In genomic region chr10:24312191-24312611, GRCm38 (mm10) we compare ENCODE assay signal across 8 mouse cellular contexts.
A peak's percentile ranks its signal among the peaks of the same experiment; 100 is the strongest.
DNase-seq lines count a peak whose midpoint lies in the region; ATAC-seq lines count a peak whose summit lies in the region.

No protein-coding gene starts in this region.

- peak overlapping the region; percentile 13; the same call in 1 of the 2 replicates for H3K4me2 ChIP-seq in midbrain, embryonic 14.5 days (ENCODE audit: low read length)

- H3K27me3 ChIP-seq in limb, embryonic 10.5 days (ENCODE audit: low read depth, poor library complexity, severe bottlenecking) = no peaks in the 10 kb centered on the region
- H3K27me3 ChIP-seq in midbrain, embryonic 14.5 days (ENCODE audit: control insufficient read depth, insufficient read depth, low read length) = no peaks in the 10 kb centered on the region

- H3K36me3 ChIP-seq in limb, embryonic 10.5 days = no peaks in the 10 kb centered on the region
- H3K36me3 ChIP-seq in midbrain, embryonic 14.5 days (ENCODE audit: control insufficient read depth, insufficient read depth, low read length) = no peaks in the 10 kb centered on the region

- no peak for ATAC-seq in midbrain, embryonic 14.5 days (ENCODE audit: low FRiP score, low TSS enrichment)

- WGBS in limb, embryonic 10.5 days = under 1% methylated on average over 9 of the region's 9 CpGs
- WGBS in midbrain, embryonic 14.5 days = 1% methylated on average over 9 of the region's 9 CpGs

- H3K4me1 ChIP-seq in limb, embryonic 10.5 days = no peaks in the 10 kb centered on the region
- H3K4me1 ChIP-seq in midbrain, embryonic 14.5 days (ENCODE audit: control insufficient read depth, insufficient read depth, low read length) = no peaks in the 10 kb centered on the region

- DNase-seq in spleen, adult 18-20 months = peak; percentile 9 to 48
- no peak for DNase-seq in spleen, adult 12 weeks (ENCODE audit: low spot score)
- DNase-seq in embryo, embryonic 10.5 days (ENCODE audit: low spot score) = peak; percentile 91
- DNase-seq in heart, adult 11 months = peak; percentile 93
- DNase-seq in kidney, adult 11 months = peak; percentile 73
- DNase-seq in limb, embryonic 10.5 days (ENCODE audit: low spot score) = peak; percentile 67
- DNase-seq in midbrain, embryonic 14.5 days = peak; percentile 87
- peak; percentile 12 to 69 for DNase-seq in spleen, postnatal 10 days (ENCODE audit: low spot score in 2 of 2)

- no peak overlapping the region for H3K9ac ChIP-seq in midbrain, embryonic 14.5 days (replicated peaks; ENCODE audit: low read length)

- H3K4me3 ChIP-seq in limb, embryonic 10.5 days = no peak overlapping the region
- no peak overlapping the region for H3K4me3 ChIP-seq in midbrain, embryonic 14.5 days (replicated peaks; ENCODE audit: low read depth, low read length)

- H3K9me3 ChIP-seq in limb, embryonic 10.5 days (replicated peaks) = no peaks in the 10 kb centered on the region
- H3K9me3 ChIP-seq in midbrain, embryonic 14.5 days (ENCODE audit: control insufficient read depth, low read length) = no peaks in the 10 kb centered on the region

- H3K27ac ChIP-seq in limb, embryonic 10.5 days = no peak overlapping the region
- no peak overlapping the region for H3K27ac ChIP-seq in midbrain, embryonic 14.5 days (replicated peaks; ENCODE audit: low read depth, low read length)
